Mouse (Mus musculus) megakaryocyte, adult 5-6 weeks (primary cell): ENCODE results near the gene Fbxw7. TPM values are rescaled to one million over a fixed set of nuclear protein-coding genes. Genes with fewer than 3 reads are reported as not detected.

Source experiments
- ATAC-seq: 2 replicates; pipeline ENCODE4 v1.8.0; 2016; ENCODE audit warnings: mild to moderate bottlenecking, inconsistent platforms; ENCODE audit not compliant: poor library complexity, severe bottlenecking
- total RNA-seq, 2 experiments: library from RNA; stranded (forward) in 1 of 2; stranded (reverse) in 1 of 2; fragments of 153-499, 151-499 nt in 1 of 2; fragments of 221-1000, 200-1000 nt in 1 of 2; gene quantifications; 2 replicates each; pipeline versions ENCODE4 v1.2.3 to v1.2.4; 2015 to 2017

Gene Fbxw7
- total RNA-seq, 2 experiments from 2014 or later: 8.2 to 18.7 TPM

- no peak for ATAC-seq
Measured at GRCm38 (mm10) chr3:85022800-85023199, 207.7 kb downstream of the Fbxw7 start.

- ATAC-seq: no peak
Measured at GRCm38 (mm10) chr3:85024237-85024636, 209.2 kb downstream of the Fbxw7 start.

GRCm38 (mm10) chr3:85024817-85025705, 210.0 kb downstream of the Fbxw7 start:
- ATAC-seq: no peak

Other genes with a start within 250 kb of the Fbxw7 start
- 54.8 and 58.1 TPM in 2 replicates for gene Arfip1, start 232.6 kb upstream of the Fbxw7 start, total RNA-seq (2015)
- gene Arfip1, start 232.6 kb upstream of the Fbxw7 start, total RNA-seq (2017): 91.4 and 91.8 TPM in 2 replicates
- gene Tigd4, start 221.7 kb upstream of the Fbxw7 start, total RNA-seq (2015): not detected in 2 replicates
- gene Tigd4, start 221.7 kb upstream of the Fbxw7 start, total RNA-seq (2017): not detected in 2 replicates
- gene Tmem154, start 149.1 kb upstream of the Fbxw7 start, total RNA-seq (2015): 94.0 and 94.4 TPM in 2 replicates
- 44.4 and 60.0 TPM in 2 replicates for gene Tmem154, start 149.1 kb upstream of the Fbxw7 start, total RNA-seq (2017)